In the genomic region with DNA sequence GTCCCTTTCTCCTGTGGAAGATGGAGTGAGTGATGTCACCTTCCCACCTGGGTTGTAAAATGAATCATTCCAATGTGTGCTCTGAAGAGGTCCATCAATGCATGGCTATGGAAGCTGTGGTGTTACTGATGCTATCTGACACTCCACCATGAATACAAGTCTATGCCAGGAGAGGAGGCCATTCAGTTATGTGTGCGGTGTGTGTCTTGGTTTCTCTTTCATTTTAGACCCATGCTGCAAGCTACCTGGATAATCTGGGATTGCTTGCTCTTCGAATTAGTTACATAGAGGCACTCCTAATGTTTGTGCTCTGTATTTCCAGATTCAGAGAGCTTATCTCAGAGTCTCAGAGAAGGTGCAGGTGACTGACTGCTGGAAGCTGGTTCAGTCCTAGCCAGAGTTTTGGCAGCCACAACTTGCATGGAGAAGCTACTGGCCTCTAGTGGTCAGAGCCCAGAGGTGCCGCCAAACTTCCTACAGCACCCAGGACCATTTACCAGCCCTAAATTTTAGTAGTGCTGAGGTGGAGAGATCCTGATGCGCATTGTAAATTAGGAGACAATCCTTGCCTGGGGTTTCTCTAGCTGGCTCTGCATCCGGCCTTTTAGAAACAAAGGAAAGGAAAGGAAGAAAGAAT, we compare ENCODE assay signal across 9 mouse cellular contexts.
A peak's percentile ranks its signal among the peaks of the same experiment; 100 is the strongest.
DNase-seq lines count a peak whose midpoint lies in the region; ATAC-seq and TF ChIP-seq lines count a peak whose summit lies in the region.
"Had no signal": no experiment of that assay in that cellular context is flagged by ENCODE, and none has a peak within 500 bp of the region (broad histone marks: within the 10 kb centered on the region; RNA-seq: fewer than 3 reads in every experiment).

No protein-coding gene starts in this region.

- no peak overlapping the region for H3K9ac ChIP-seq in forebrain, embryonic 11.5 days (ENCODE audit: low read length)
- H3K9ac ChIP-seq in hindbrain, postnatal 0 days (replicated peaks; ENCODE audit: low read length), result no peak overlapping the region
- H3K9ac ChIP-seq in midbrain, embryonic 11.5 days (ENCODE audit: low read length), result no peak overlapping the region
- no peak overlapping the region for H3K9ac ChIP-seq in stomach, embryonic 16.5 days (ENCODE audit: low read length)

- H3K27me3 ChIP-seq in forebrain, embryonic 11.5 days (ENCODE audit: control insufficient read depth, insufficient read depth, low read length), result no peaks in the 10 kb centered on the region
- H3K27me3 ChIP-seq in hindbrain, postnatal 0 days (ENCODE audit: insufficient read depth, low read length), result no peaks in the 10 kb centered on the region
- no peaks in the 10 kb centered on the region for H3K27me3 ChIP-seq in midbrain, embryonic 11.5 days (ENCODE audit: control insufficient read depth, insufficient read depth, low read length)
- no peaks in the 10 kb centered on the region for H3K27me3 ChIP-seq in stomach, embryonic 16.5 days (ENCODE audit: control insufficient read depth, insufficient read depth, low read length)

- peak; percentile 87 for TF ChIP-seq CTCF in hindbrain, postnatal 0 days (IDR thresholded peaks at IDR 0.05; ENCODE audit: low read depth)
- TF ChIP-seq CTCF in left cerebral cortex, adult 2 months (IDR thresholded peaks at IDR 0.05), result peak; percentile 89

- no peaks in the 10 kb centered on the region for H3K4me1 ChIP-seq in forebrain, embryonic 11.5 days (replicated peaks; ENCODE audit: control insufficient read depth, insufficient read depth, low read length)
- no peaks in the 10 kb centered on the region for H3K4me1 ChIP-seq in hindbrain, postnatal 0 days (ENCODE audit: insufficient read depth, low read length)
- no peaks in the 10 kb centered on the region for H3K4me1 ChIP-seq in midbrain, embryonic 11.5 days (ENCODE audit: control insufficient read depth, insufficient read depth, low read length)
- no peaks in the 10 kb centered on the region for H3K4me1 ChIP-seq in stomach, embryonic 16.5 days (ENCODE audit: control insufficient read depth, insufficient read depth, low read length)

- ATAC-seq in forebrain, embryonic 11.5 days (replicated peaks; ENCODE audit: low FRiP score), result no peak
- peak; percentile 68; the same call in 1 of the 2 replicates for ATAC-seq in hindbrain, postnatal 0 days
- no peak for ATAC-seq in midbrain, embryonic 11.5 days (ENCODE audit: low FRiP score)
- ATAC-seq in stomach, embryonic 16.5 days (ENCODE audit: insufficient read depth, low FRiP score), result peak; percentile 49; the same call in 1 of the 2 replicates

- no peaks in the 10 kb centered on the region for H3K36me3 ChIP-seq in forebrain, embryonic 11.5 days (ENCODE audit: control insufficient read depth, insufficient read depth, low read length)
- no peaks in the 10 kb centered on the region for H3K36me3 ChIP-seq in hindbrain, postnatal 0 days (ENCODE audit: insufficient read depth, low read length)
- H3K36me3 ChIP-seq in midbrain, embryonic 11.5 days (ENCODE audit: control insufficient read depth, insufficient read depth, low read length), result no peaks in the 10 kb centered on the region
- H3K36me3 ChIP-seq in stomach, embryonic 16.5 days (ENCODE audit: control insufficient read depth, insufficient read depth, low read length), result no peaks in the 10 kb centered on the region

- intact Hi-C loops in heart, postnatal 25 days (cut with DNase I), result loop anchor here (1.0 kb wide), 1 partner anchor 94 kb away; no protein-coding TSS in a partner anchor
- intact Hi-C loops in left cerebral cortex, adult 2 months (cut with DNase I), result loop anchor here (1.0 to 5.0 kb wide), 2 partner anchors 88 to 95 kb away; no protein-coding TSS in a partner anchor

- H3K9me3 ChIP-seq in forebrain, embryonic 11.5 days (ENCODE audit: control insufficient read depth, low read length), result no peaks in the 10 kb centered on the region
- H3K9me3 ChIP-seq in hindbrain, postnatal 0 days (ENCODE audit: low read length), result no peaks in the 10 kb centered on the region
- H3K9me3 ChIP-seq in midbrain, embryonic 11.5 days (ENCODE audit: control insufficient read depth, low read length), result no peaks in the 10 kb centered on the region
- no peaks in the 10 kb centered on the region for H3K9me3 ChIP-seq in stomach, embryonic 16.5 days (replicated peaks; ENCODE audit: control insufficient read depth, low read length)

- H3K27ac ChIP-seq in forebrain, embryonic 11.5 days (ENCODE audit: low read depth, low read length), result no peak overlapping the region
- H3K27ac ChIP-seq in hindbrain, postnatal 0 days, result no peak overlapping the region
- H3K27ac ChIP-seq in left cerebral cortex, adult 2 months, result no peak overlapping the region
- no peak overlapping the region for H3K27ac ChIP-seq in midbrain, embryonic 11.5 days (ENCODE audit: low read depth, low read length)
- no peak overlapping the region for H3K27ac ChIP-seq in stomach, embryonic 16.5 days (ENCODE audit: low read length)
- H3K27ac ChIP-seq: macrophage had no signal

- H3K4me3 ChIP-seq in forebrain, embryonic 11.5 days (ENCODE audit: low read depth, low read length), result no peak overlapping the region
- no peak overlapping the region for H3K4me3 ChIP-seq in hindbrain, postnatal 0 days (ENCODE audit: low read length)
- H3K4me3 ChIP-seq in left cerebral cortex, adult 2 months, result no peak overlapping the region
- no peak overlapping the region for H3K4me3 ChIP-seq in midbrain, embryonic 11.5 days (ENCODE audit: low read depth, low read length)
- H3K4me3 ChIP-seq in stomach, embryonic 16.5 days (replicated peaks; ENCODE audit: low read length), result no peak overlapping the region

- peak; percentile 78 for DNase-seq in heart, adult 8-10 months (ENCODE audit: low spot score)
- DNase-seq in heart, postnatal 25 days (ENCODE audit: low spot score), result no peak
- DNase-seq in adrenal gland, postnatal 25 days, result peak; percentile 53
- peak; percentile 64 for DNase-seq in forebrain, embryonic 11.5 days (ENCODE audit: low spot score)
- peak; percentile 83 for DNase-seq in hindbrain, postnatal 0 days (ENCODE audit: low spot score)
- peak; percentile 62 to 64 for DNase-seq in left cerebral cortex, adult 2 months (ENCODE audit: extremely low spot score in 1 of 2, low spot score in 2 of 2)
- DNase-seq in midbrain, embryonic 11.5 days (ENCODE audit: low spot score, missing footprints), result peak; percentile 84

- no peak overlapping the region for H3K4me2 ChIP-seq in forebrain, embryonic 11.5 days (ENCODE audit: low read depth, low read length, severe bottlenecking)
- no peak overlapping the region for H3K4me2 ChIP-seq in hindbrain, postnatal 0 days (ENCODE audit: low read depth, low read length)
- H3K4me2 ChIP-seq in midbrain, embryonic 11.5 days, result no peak overlapping the region
- H3K4me2 ChIP-seq in stomach, embryonic 16.5 days (ENCODE audit: low read depth, low read length), result no peak overlapping the region

- WGBS in forebrain, embryonic 11.5 days, result 30% methylated on average over 5 of the region's 5 CpGs
- WGBS in hindbrain, postnatal 0 days, result 40% methylated on average over 5 of the region's 5 CpGs
- WGBS in midbrain, embryonic 11.5 days, result 31% methylated on average over 5 of the region's 5 CpGs
- 39% methylated on average over 5 of the region's 5 CpGs for WGBS in stomach, embryonic 16.5 days

Comparison
In these comparisons a context has a peak if more than half of its experiments do, and no peak if none do; other contexts are left out.
1. ATAC-seq: peak in hindbrain, postnatal 0 days (single experiment) and stomach, embryonic 16.5 days (single experiment); none in forebrain, embryonic 11.5 days (single experiment) and midbrain, embryonic 11.5 days (single experiment).